Mouse (Mus musculus): ENCODE data around the gene Mbd3.

- TF ChIP-seq POLR2A (IDR thresholded peaks at IDR 0.05; ENCODE audit: low read depth, low read length) (no peak), CTCF (IDR thresholded peaks at IDR 0.05; ENCODE audit: extremely low read depth, insufficient read length, insufficient replicate concordance, low read depth, low read length) (peak; percentile 95)
These were observed 23.2 kb downstream of the Mbd3 start for GRCm38 (mm10) chr10:80376160-80376559.
